Mouse (Mus musculus) limb, embryonic 14.5 days (tissue): ENCODE data around the gene Slc25a26. TPM values are rescaled to one million over a fixed set of nuclear protein-coding genes. Genes with fewer than 3 reads are reported as not detected.

Source experiments
- ATAC-seq: fragments of 200-750 bp; cut with Nextera tagmentation; 2 replicates; pipeline ENCODE4 v1.8.0; 2017; ENCODE audit warnings: low read depth, moderate number of reproducible peaks, moderate TSS enrichment; ENCODE audit not compliant: low FRiP score
- DNase-seq: peaks from one replicate; pipeline ENCODE4 v3.0.0-alpha.2; 2015; ENCODE audit warnings: low spot score
- H3K27ac ChIP-seq: fragments of 300-500 bp; sonication (generic); replicated peaks from 2 replicates; pipeline ENCODE4 v1.5.1; 2014; ENCODE audit warnings: low read depth, mild to moderate bottlenecking, low read length, moderate library complexity, mixed read lengths
- H3K27me3 ChIP-seq: fragments of 300-500 bp; sonication (generic); 2 replicates; pipeline ENCODE4 v1.6.1; 2014; ENCODE audit warnings: low read length, mixed read lengths; ENCODE audit not compliant: control insufficient read depth, insufficient read depth
- H3K36me3 ChIP-seq: fragments of 300-500 bp; sonication (generic); 2 replicates; pipeline ENCODE4 v1.6.1; 2014; ENCODE audit warnings: mild to moderate bottlenecking, low read length, moderate library complexity, mixed read lengths; ENCODE audit not compliant: control insufficient read depth, insufficient read depth
- H3K4me1 ChIP-seq: fragments of 300-500 bp; sonication (generic); 2 replicates; pipeline ENCODE4 v1.6.1; 2014; ENCODE audit warnings: antibody characterized with exemption, low read length, mixed read lengths; ENCODE audit not compliant: control insufficient read depth, insufficient read depth
- H3K4me2 ChIP-seq: fragments of 300-500 bp; sonication (generic); replicated peaks from 2 replicates; pipeline ENCODE4 v1.6.1; 2014; ENCODE audit warnings: low read depth, mild to moderate bottlenecking, low read length, moderate library complexity; ENCODE audit not compliant: severe bottlenecking
- H3K4me3 ChIP-seq: fragments of 300-500 bp; sonication (generic); replicated peaks from 2 replicates; pipeline ENCODE4 v1.5.1; 2014; ENCODE audit warnings: low read length
- H3K9ac ChIP-seq: fragments of 300-500 bp; sonication (generic); 2 replicates; pipeline ENCODE4 v1.6.1; 2014; ENCODE audit warnings: mild to moderate bottlenecking, low read depth, low read length, moderate library complexity; ENCODE audit not compliant: severe bottlenecking
- H3K9me3 ChIP-seq: fragments of 300-500 bp; sonication (generic); 2 replicates; pipeline ENCODE4 v1.6.1; 2016; ENCODE audit warnings: low read length; ENCODE audit not compliant: control insufficient read depth
- POLR2A ChIP-seq: fragments of 200-500 bp; IDR thresholded peaks from 2 replicates; pipeline ENCODE4 v1.8.0; 2012; ENCODE audit warnings: inconsistent platforms, mild to moderate bottlenecking, moderate library complexity, borderline replicate concordance; ENCODE audit not compliant: insufficient read depth, insufficient read length; ENCODE audit errors: extremely low read depth
- WGBS: fragments of 180-500 bp; shearing (Covaris S2); extraction: QIAGEN DNeasy Blood & Tissue Kit; methylation state at CpG from one replicate; pipeline ENCODE4 v1.1.7; 2014; 5-methylcytosine and 5-hydroxymethylcytosine counted together
- polyA plus RNA-seq, 2 experiments: library from polyadenylated mRNA; depleted of rRNA in 1 of 2; stranded (reverse) in 1 of 2; unstranded in 1 of 2; fragments of >200 nt; fragmentation: Nextera tagmentation in 1 of 2; extraction: Ambion mirVana in 1 of 2; gene quantifications; 2 replicates each; pipeline versions ENCODE4 v1.2.1 to v1.2.3; 2012 to 2014

Slc25a26 gene
- polyA plus RNA-seq, 2 experiments = 7.1 to 9.3 TPM

DNA sequence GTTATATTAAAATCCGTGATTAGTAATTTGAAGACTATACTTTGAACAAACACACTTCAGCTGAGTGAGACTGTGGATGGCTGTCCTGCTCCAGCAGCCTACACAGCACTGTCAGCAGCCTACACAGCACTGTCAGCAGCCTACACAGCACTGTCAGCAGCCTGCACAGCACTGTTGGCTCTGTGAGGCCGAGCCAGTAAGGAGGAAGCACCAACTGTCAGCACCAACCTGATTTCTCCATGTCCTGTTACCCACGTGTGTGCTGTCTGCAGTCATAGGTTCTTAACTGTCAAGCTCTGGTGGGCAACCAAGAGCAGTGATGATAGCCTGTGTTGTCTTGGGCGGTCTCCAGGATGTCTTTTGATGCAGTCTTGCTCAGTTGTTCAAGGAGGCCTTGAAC, 32.0 kb downstream of the Slc25a26 start:
- TF ChIP-seq POLR2A = no peak
- Histone ChIP-seq H3K4me1 (no peaks in the 10 kb centered on the region), H3K27me3 (no peaks in the 10 kb centered on the region), H3K36me3 (no peaks in the 10 kb centered on the region), H3K4me2 (no peak overlapping the region), H3K9me3 (no peaks in the 10 kb centered on the region), H3K9ac (no peak overlapping the region), H3K27ac (no peak overlapping the region), H3K4me3 (no peak overlapping the region)
- DNase-seq (no peak), ATAC-seq (no peak)
- 81% methylated on average over 4 of the region's 4 CpGs for WGBS

DNA sequence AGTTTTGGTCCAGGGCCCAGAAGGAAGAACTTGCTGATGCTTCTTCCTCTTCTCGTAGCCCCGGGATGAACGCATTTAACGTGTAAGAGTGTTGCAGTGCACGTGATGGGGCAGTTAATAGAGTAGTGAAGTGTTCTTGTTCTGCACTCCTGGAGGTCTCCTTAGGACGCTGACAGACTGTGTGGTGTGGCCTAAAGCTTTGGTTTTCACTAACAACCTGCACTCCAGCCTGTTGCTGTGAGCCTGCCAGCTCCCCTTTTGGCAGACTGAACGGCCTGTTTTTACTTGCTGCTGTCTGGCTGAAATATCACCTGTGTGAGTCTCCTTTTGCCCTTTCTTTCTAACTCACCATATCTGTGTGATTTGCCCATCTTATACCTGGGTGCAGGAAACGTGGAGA, 36.3 kb downstream of the Slc25a26 start:
- 54% methylated on average over 8 of the region's 8 CpGs for WGBS
- H3K4me1 ChIP-seq = no peaks in the 10 kb centered on the region
- no peaks in the 10 kb centered on the region for H3K27me3 ChIP-seq
- H3K36me3 ChIP-seq = no peaks in the 10 kb centered on the region
- ATAC-seq (no peak), DNase-seq (no peak)
- no peak overlapping the region for H3K9ac ChIP-seq
- no peaks in the 10 kb centered on the region for H3K9me3 ChIP-seq
- H3K27ac ChIP-seq = no peak overlapping the region
- no peak for TF ChIP-seq POLR2A
- H3K4me3 ChIP-seq = no peak overlapping the region
- H3K4me2 ChIP-seq = no peak overlapping the region

GRCm38 (mm10) chr6:94537652-94538051, 37.5 kb downstream of the Slc25a26 start:
- Histone ChIP-seq H3K9me3 (no peaks in the 10 kb centered on the region), H3K27ac (no peak overlapping the region), H3K9ac (no peak overlapping the region), H3K36me3 (no peaks in the 10 kb centered on the region), H3K4me3 (no peak overlapping the region), H3K27me3 (no peaks in the 10 kb centered on the region), H3K4me2 (no peak overlapping the region), H3K4me1 (no peaks in the 10 kb centered on the region)
- ATAC-seq (no peak), DNase-seq (no peak)
- TF ChIP-seq POLR2A = no peak
- 88% methylated on average over 1 of the region's 1 CpGs for WGBS

DNA sequence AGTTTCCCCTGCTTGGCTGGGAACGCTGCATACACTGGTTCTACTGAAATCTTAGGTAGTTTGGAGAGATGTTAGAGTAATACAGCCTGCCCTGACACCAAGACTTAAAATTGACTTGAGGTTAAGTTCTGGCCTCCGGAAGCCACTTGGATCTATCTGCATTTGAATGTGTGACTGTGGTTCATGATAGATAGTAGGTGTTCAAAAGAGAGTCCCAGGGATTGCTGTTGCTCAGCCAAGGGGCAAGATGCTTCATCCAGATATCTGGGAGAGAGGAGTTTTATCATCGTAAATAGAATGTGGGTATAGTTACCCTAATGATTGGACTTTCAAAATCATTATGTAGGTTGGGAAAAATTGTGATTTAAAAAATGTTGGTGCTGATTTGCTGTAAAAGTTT, 40.0 kb downstream of the Slc25a26 start:
- no peaks in the 10 kb centered on the region for H3K9me3 ChIP-seq
- DNase-seq (no peak), ATAC-seq (no peak)
- H3K36me3 ChIP-seq = no peaks in the 10 kb centered on the region
- WGBS = 78% methylated on average over 3 of the region's 3 CpGs
- peaks cover 3% of the 10 kb centered on the region; the same call in 1 of the 2 replicates for H3K4me1 ChIP-seq
- H3K4me3 ChIP-seq = no peak overlapping the region
- no peaks in the 10 kb centered on the region for H3K27me3 ChIP-seq
- H3K9ac ChIP-seq = no peak overlapping the region
- H3K27ac ChIP-seq = no peak overlapping the region
- H3K4me2 ChIP-seq = no peak overlapping the region
- TF ChIP-seq POLR2A = no peak

DNA sequence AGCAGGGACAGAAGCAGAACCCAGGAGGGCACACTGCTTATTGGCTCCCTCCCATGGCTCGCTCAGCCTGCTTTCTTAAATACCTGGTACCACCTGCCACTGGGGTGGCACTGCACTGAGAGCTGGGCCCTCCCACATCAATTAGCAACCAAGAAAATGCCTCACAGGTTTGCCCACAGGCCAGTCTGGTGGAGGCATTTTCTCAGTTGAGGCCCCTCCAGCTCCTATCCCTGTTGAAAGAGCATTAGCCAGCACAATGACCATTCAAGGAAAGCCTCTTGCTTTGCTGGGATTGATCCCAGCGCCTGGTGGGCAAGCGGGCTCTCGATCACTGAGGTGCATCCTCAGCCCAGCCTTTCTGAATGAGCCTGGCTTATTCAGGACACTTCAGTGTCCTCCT, 40.5 kb downstream of the Slc25a26 start:
- no peak for ATAC-seq

DNA sequence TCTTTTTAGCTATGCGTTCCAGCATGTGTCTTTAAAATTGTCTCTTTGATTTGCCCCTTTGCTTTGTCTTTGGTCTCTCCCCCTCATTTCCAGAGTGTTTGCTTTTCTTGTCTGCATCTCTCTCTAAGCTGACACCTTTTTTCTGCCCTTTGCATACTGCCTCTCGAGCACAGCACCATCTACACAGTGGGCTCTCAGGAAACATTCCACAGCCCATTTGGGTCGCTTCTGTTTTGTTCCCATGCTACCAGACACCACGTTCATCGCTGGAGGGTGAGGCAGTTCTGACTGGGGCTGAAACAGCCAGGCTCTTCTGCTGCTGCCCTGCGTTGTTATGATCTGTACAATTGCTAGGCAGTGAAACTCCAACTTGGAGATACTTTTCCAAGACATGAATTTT, 41.0 kb downstream of the Slc25a26 start:
- Histone ChIP-seq H3K4me3 (no peak overlapping the region), H3K4me2 (no peak overlapping the region), H3K27ac (no peak overlapping the region), H3K27me3 (no peaks in the 10 kb centered on the region), H3K9me3 (no peaks in the 10 kb centered on the region), H3K36me3 (no peaks in the 10 kb centered on the region), H3K4me1 (peaks cover 3% of the 10 kb centered on the region; the same call in 1 of the 2 replicates), H3K9ac (no peak overlapping the region)
- ATAC-seq = no peak
- DNase-seq = no peak
- no peak for TF ChIP-seq POLR2A
- WGBS = 51% methylated on average over 6 of the region's 6 CpGs

More for the DNA sequence above, 40.5 kb downstream of the Slc25a26 start:
- Histone ChIP-seq H3K9ac (no peak overlapping the region), H3K4me3 (no peak overlapping the region), H3K4me2 (no peak overlapping the region), H3K4me1 (peaks cover 3% of the 10 kb centered on the region; the same call in 1 of the 2 replicates), H3K36me3 (no peaks in the 10 kb centered on the region), H3K27ac (no peak overlapping the region), H3K9me3 (no peaks in the 10 kb centered on the region), H3K27me3 (no peaks in the 10 kb centered on the region)
- 74% methylated on average over 4 of the region's 4 CpGs for WGBS
- TF ChIP-seq POLR2A = no peak
- DNase-seq = no peak
